Mouse (Mus musculus): ENCODE data around the gene Extl2. TPM values are rescaled to one million over a fixed set of nuclear protein-coding genes. Genes with fewer than 3 reads are reported as not detected.

Gene Extl2
- total RNA-seq, 2 experiments from 2014 or later = 48.6 to 48.8 TPM

Small RNA genes lying within 50 kb of the gene (microRNA-seq; reads per million reads assigned to microRNA genes)
- 0 reads per million in 2 experiments for gene Mir669n

Other genes with a start within 250 kb of the Extl2 start
- gene Dph5, start 119.6 kb upstream of the Extl2 start, total RNA-seq (2021) = 10 to 100 TPM; 12.3 to 13.5 TPM
- 10 to 100 TPM; 24.0 to 30.6 TPM for gene Slc30a7, start 56 bp upstream of the Extl2 start, total RNA-seq (2021)
- gene Vcam1, start 122.2 kb downstream of the Extl2 start, total RNA-seq (2021) = 10 to 100 TPM; 50.3 to 51.7 TPM
- 1 to 10 TPM; 4.3 to 4.5 TPM for gene Gpr88, start 246.0 kb downstream of the Extl2 start, total RNA-seq (2021)